In genomic region chr1:157101122-157101865, GRCm38 (mm10) we compare ENCODE assay signal across 8 mouse cellular contexts. TPM values are rescaled to one million over a fixed set of nuclear protein-coding genes. Genes with fewer than 3 reads are reported as not detected.
DNase-seq lines count a peak whose midpoint lies in the region; ATAC-seq and TF ChIP-seq lines count a peak whose summit lies in the region.

No protein-coding gene starts in this region.

- H3K9me3 ChIP-seq in G1E (replicated peaks) = no peaks in the 10 kb centered on the region
- H3K9me3 ChIP-seq in forebrain, embryonic 12.5 days = no peaks in the 10 kb centered on the region
- no peaks in the 10 kb centered on the region for H3K9me3 ChIP-seq in limb, embryonic 15.5 days
- H3K9me3 ChIP-seq in midbrain, embryonic 16.5 days (replicated peaks; ENCODE audit: control insufficient read depth, low read length, poor library complexity, severe bottlenecking) = no peaks in the 10 kb centered on the region

- peak overlapping the region; percentile 40; the same call in 1 of the 2 replicates for H3K9ac ChIP-seq in forebrain, embryonic 12.5 days
- no peak overlapping the region for H3K9ac ChIP-seq in limb, embryonic 15.5 days
- peak overlapping the region; percentile 63 for H3K9ac ChIP-seq in midbrain, embryonic 16.5 days (ENCODE audit: low read depth, low read length)

- peaks cover 34% of the 10 kb centered on the region for H3K27me3 ChIP-seq in G1E (ENCODE audit: insufficient read depth, low read length)
- no peaks in the 10 kb centered on the region for H3K27me3 ChIP-seq in forebrain, embryonic 12.5 days
- no peaks in the 10 kb centered on the region for H3K27me3 ChIP-seq in limb, embryonic 15.5 days
- no peaks in the 10 kb centered on the region for H3K27me3 ChIP-seq in midbrain, embryonic 16.5 days (ENCODE audit: control insufficient read depth, insufficient read depth, low read depth, low read length)

- ATAC-seq in G1E (ENCODE audit: extremely low read depth, insufficient number of reproducible peaks, low FRiP score, poor library complexity, severe bottlenecking) = peak; percentile 22
- peak; percentile 79 for ATAC-seq in forebrain, embryonic 12.5 days (ENCODE audit: low FRiP score)
- peak; percentile 97 for ATAC-seq in hematopoietic stem cell, adult 5-6 weeks (replicated peaks in 1 of 2; ENCODE audit: insufficient read depth in 1 of 2, low FRiP score in 2 of 2, low TSS enrichment in 1 of 2, low read depth in 1 of 2, poor library complexity in 2 of 2, severe bottlenecking in 2 of 2)
- 0 out of 2 replicates have a peak, but pooled peaks have one; percentile 44 for ATAC-seq in limb, embryonic 15.5 days (ENCODE audit: insufficient number of reproducible peaks, low FRiP score, low TSS enrichment, low read depth)
- peak; percentile 87 for ATAC-seq in midbrain, embryonic 16.5 days

- H3K4me2 ChIP-seq in forebrain, embryonic 12.5 days = peak overlapping the region; percentile 47
- H3K4me2 ChIP-seq in limb, embryonic 15.5 days = peak overlapping the region; percentile 42
- H3K4me2 ChIP-seq in midbrain, embryonic 16.5 days (ENCODE audit: low read length) = peak overlapping the region; percentile 45

- no peak overlapping the region for H3K4me3 ChIP-seq in G1E (ENCODE audit: low read depth, low read length)
- peak overlapping the region; percentile 18 for H3K4me3 ChIP-seq in forebrain, embryonic 12.5 days (replicated peaks)
- H3K4me3 ChIP-seq in limb, embryonic 15.5 days = peak overlapping the region; percentile 19
- H3K4me3 ChIP-seq in midbrain, embryonic 16.5 days (ENCODE audit: low read depth, low read length) = peak overlapping the region; percentile 8; the same call in 1 of the 2 replicates

- H3K27ac ChIP-seq in forebrain, embryonic 12.5 days = peak overlapping the region; percentile 57
- H3K27ac ChIP-seq in limb, embryonic 15.5 days = no peak overlapping the region
- H3K27ac ChIP-seq in midbrain, embryonic 16.5 days (ENCODE audit: low read length) = peak overlapping the region; percentile 73

- H3K36me3 ChIP-seq in G1E (replicated peaks) = no peaks in the 10 kb centered on the region
- H3K36me3 ChIP-seq in forebrain, embryonic 12.5 days (replicated peaks) = no peaks in the 10 kb centered on the region
- no peaks in the 10 kb centered on the region for H3K36me3 ChIP-seq in limb, embryonic 15.5 days
- no peaks in the 10 kb centered on the region for H3K36me3 ChIP-seq in midbrain, embryonic 16.5 days (ENCODE audit: control insufficient read depth, insufficient read depth, low read length)

- DNase-seq in A20 (ENCODE audit: low read depth, low spot score) (peak; percentile 32), G1E (ENCODE audit: low spot score) (no peak)
- DNase-seq in spleen, adult 18-20 months = no peak
- DNase-seq in adrenal gland, postnatal 4 days (ENCODE audit: low spot score in 2 of 2) = no peak

- peaks cover 4% of the 10 kb centered on the region; the same call in 1 of the 2 replicates for H3K4me1 ChIP-seq in G1E (ENCODE audit: insufficient read depth, low read depth, low read length)
- H3K4me1 ChIP-seq in forebrain, embryonic 12.5 days = peaks cover 10% of the 10 kb centered on the region
- H3K4me1 ChIP-seq in limb, embryonic 15.5 days = peaks cover 6% of the 10 kb centered on the region
- H3K4me1 ChIP-seq in midbrain, embryonic 16.5 days (ENCODE audit: control insufficient read depth, insufficient read depth, low read length) = peaks cover 11% of the 10 kb centered on the region

- TF ChIP-seq CTCF in G1E (IDR thresholded peaks at IDR 0.05; ENCODE audit: low read depth, low read length) = no peak

- WGBS in forebrain, embryonic 12.5 days = 19% methylated on average over 19 of the region's 19 CpGs
- WGBS in limb, embryonic 15.5 days = 16% methylated on average over 19 of the region's 19 CpGs
- WGBS in midbrain, embryonic 16.5 days = 11% methylated on average over 19 of the region's 19 CpGs

RNA-seq across cellular contexts. Expression of gene Tex35, which starts 7.2 kb away (rescaled TPM):
- total RNA-seq in G1E (2014; fragmentation: Nextera tagmentation) (not detected in 2 replicates), G1E (2017) (not detected in 2 replicates)
- polyA plus RNA-seq in G1E (2012) = not detected in 2 replicates
- polyA plus RNA-seq in forebrain, embryonic 12.5 days (2016; fragmentation: Nextera tagmentation; extraction: Ambion mirVana) = not detected in 2 replicates
- total RNA-seq in hematopoietic stem cell, adult 5-6 weeks (2017) = not detected in 2 replicates
- polyA plus RNA-seq in limb, embryonic 15.5 days (2015; fragmentation: Nextera tagmentation; extraction: Ambion mirVana) = not detected in 2 replicates
- not detected in 2 replicates for polyA plus RNA-seq in midbrain, embryonic 16.5 days (2015; fragmentation: Nextera tagmentation; extraction: Ambion mirVana)
- total RNA-seq in adrenal gland, postnatal 4 days (2021) = not detected

Comparison
In these comparisons a context has a peak if more than half of its experiments do, and no peak if none do; other contexts are left out.
1. ATAC-seq: peak in every context shown above with its lines; median percentile 97 in hematopoietic stem cell, adult 5-6 weeks; 87 in midbrain, embryonic 16.5 days; 79 in forebrain, embryonic 12.5 days; 44 in limb, embryonic 15.5 days; 22 in G1E.